Mouse (Mus musculus) erythroid progenitor cell, adult 5-6 weeks (primary cell): ENCODE data around the gene Creb1. TPM values are rescaled to one million over a fixed set of nuclear protein-coding genes. Genes with fewer than 3 reads are reported as not detected.
A peak's percentile ranks its signal among the peaks of the same experiment; 100 is the strongest.
"Not testable (repeated sequence)": the region's sequence is repeated elsewhere in the genome, so short reads cannot be mapped to it uniquely, and the experiment has no call there.

Experiments
- ATAC-seq: replicated peaks from 2 replicates; pipeline ENCODE4 v1.8.0; 2016; ENCODE audit warnings: moderate number of reproducible peaks, mild to moderate bottlenecking, moderate TSS enrichment, inconsistent platforms; ENCODE audit not compliant: poor library complexity, low FRiP score, severe bottlenecking
- total RNA-seq, 2 experiments: library from RNA; stranded (forward) in 1 of 2; stranded (reverse) in 1 of 2; fragments of 150-400 nt in 1 of 2; fragments of 186-747, 209-891 nt in 1 of 2; gene quantifications; 2 replicates each; pipeline versions ENCODE4 v1.2.3 to v1.2.4; 2015 to 2017; ENCODE audit warnings: low replicate concordance in 2 of 2

The Creb1 gene
- total RNA-seq, 2 experiments from 2014 or later: 57.8 to 61.4 TPM

DNA sequence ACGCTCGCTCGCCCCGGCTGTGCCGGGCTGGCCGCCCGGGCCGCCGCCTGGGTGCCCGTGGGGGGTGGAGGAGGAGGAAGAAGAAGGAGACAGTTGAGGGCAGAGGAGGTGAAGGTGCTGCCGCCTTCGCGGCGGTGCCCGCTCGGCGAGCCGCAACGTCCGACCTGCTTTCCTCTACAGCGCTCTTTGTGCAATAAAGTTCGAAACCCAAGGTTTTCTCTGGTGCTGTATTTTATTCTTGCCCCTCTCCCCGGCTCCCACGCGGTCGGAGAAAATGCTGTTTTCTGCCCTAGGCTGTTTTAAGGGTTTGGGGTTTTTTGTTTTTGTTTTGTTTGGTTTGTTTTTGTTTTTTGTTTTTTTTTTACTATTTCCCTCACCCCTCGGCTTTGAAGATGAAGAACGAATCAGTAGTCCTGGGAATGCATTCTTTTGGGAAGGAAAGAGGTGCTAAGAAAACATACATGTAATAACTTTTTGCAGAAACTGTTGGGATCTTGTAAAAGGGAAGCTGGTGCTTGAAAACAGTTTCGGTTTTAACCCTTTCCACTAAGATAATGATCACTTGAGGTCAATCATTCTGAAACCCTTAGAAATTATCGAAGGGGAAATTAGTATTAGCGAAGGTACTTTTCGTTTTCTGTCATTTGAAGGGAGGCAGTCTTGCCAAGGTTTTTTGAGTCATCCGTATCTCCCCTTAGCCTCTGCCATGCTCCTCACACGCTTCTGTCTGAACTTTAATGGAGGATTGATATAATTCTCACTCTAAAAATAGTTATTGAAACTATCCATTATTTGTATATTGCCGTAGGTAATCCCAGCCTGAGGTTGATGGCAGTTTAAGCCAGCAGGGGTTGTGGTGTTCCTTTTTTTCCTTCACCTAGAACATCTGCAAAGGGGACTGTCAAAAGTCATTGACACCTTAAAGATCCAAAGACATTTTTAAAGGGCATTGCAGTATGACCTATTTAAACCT is 1.3 kb downstream of the Creb1 start:
- peak; percentile 48 for ATAC-seq

GRCm38 (mm10) chr1:64538837-64539367 is 6.5 kb downstream of the Creb1 start:
- no peak for ATAC-seq

DNA sequence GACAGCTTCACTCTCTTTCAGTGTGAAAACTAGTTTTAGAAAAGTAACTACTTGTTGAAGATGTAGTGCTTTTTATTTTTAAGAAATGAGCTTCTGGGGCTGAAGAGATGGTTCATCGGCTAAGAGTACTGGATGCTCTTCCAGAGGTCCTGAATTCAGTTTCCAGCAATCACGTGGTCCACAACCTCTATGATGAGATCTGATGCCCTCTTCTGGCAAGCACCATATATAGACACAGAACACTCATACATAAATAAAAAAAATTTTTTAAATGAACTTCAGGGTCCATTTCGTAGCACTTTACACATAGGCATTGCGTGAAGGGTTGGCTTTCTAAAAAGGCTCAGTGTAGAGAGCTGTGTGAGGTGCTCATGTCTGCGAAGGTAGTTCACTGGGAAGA is 11.3 kb downstream of the Creb1 start:
- no peak for ATAC-seq

GRCm38 (mm10) chr1:64546070-64546469 is 13.6 kb downstream of the Creb1 start:
- no peak for ATAC-seq

- ATAC-seq: no peak
These were observed 16.9 kb downstream of the Creb1 start for GRCm38 (mm10) chr1:64549380-64549779.

- no peak for ATAC-seq
These were observed 19.5 kb downstream of the Creb1 start for GRCm38 (mm10) chr1:64551908-64552307.

DNA sequence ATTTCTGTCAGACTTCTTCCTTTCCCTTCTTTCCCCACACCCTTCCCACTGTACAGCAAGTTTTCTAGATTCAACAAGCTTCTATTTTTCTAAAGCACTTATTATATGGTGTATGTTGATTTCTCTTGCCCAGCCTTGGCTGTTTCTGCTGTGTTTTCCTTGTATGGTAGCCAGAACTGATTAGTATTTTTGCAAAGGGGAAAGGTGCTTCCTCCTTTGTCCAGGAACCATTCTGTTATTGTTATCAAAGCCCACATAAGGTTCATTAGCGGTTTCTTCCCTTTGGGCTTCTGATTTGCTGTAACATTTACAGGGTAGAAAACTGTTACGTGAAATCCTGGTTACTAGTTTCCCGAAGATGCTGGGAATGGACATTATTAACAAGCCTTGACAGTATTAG is 27.7 kb downstream of the Creb1 start:
- no peak for ATAC-seq

- ATAC-seq: no peak
These were observed 35.8 kb downstream of the Creb1 start for GRCm38 (mm10) chr1:64568206-64568605.

DNA sequence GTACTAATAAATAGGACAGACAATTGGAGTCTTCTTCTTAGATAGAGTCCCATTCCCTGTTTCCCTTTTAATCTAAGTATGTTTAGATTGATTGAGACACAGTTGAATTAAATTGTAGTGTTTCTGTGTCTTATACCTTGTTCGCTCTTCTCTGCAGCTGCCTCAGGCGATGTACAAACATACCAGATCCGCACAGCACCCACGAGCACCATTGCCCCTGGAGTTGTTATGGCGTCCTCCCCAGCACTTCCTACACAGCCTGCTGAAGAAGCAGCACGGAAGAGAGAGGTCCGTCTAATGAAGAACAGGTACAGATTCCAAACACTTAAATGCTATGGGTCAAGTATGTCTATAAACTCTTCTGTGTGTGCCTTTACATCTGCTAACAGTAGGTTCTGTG is 43.6 kb downstream of the Creb1 start:
- no peak for ATAC-seq

DNA sequence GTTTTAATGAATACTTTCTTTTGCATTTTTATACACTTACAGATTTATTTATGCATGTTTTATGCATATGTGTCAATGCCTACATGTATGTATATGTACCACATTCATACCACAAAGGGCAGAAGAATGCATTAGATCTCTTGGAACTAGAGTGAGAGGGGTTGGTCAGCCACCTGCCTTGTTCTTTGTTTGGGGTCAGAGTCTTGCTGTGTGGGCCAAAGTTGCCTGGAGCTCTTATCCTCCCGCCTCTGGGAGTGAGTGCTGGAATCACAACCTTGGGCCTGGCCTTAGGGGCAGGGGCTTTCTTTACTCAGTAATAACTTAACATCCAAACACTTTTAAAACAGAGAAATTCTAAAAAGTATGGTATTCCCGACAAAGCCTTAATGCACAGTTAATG is 44.3 kb downstream of the Creb1 start:
- ATAC-seq: no peak

DNA sequence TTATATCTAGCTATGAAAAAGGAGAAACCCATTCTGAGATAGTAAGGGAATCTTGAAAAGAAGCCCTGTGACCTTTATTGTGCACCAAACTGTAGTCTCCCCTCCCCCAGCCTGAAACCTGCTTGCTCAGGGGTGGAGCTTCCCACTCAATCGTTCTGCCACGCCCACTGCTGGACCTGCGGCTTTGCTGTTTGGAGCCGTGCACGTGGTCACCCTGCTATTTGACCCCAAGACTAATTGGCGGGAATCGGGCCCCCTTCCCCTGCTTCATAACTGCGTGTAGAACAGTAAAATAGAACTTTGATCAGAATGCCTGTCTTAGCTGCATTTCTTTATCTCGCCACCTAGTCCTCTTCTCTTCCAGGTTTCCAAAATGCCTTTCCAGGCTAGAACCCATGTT is 45.5 kb downstream of the Creb1 start:
- ATAC-seq: not testable (repeated sequence)

GRCm38 (mm10) chr1:64578801-64579200 is 46.4 kb downstream of the Creb1 start:
- ATAC-seq: no peak

- no peak for ATAC-seq
These were observed 66.5 kb downstream of the Creb1 start for GRCm38 (mm10) chr1:64598926-64599325.

DNA sequence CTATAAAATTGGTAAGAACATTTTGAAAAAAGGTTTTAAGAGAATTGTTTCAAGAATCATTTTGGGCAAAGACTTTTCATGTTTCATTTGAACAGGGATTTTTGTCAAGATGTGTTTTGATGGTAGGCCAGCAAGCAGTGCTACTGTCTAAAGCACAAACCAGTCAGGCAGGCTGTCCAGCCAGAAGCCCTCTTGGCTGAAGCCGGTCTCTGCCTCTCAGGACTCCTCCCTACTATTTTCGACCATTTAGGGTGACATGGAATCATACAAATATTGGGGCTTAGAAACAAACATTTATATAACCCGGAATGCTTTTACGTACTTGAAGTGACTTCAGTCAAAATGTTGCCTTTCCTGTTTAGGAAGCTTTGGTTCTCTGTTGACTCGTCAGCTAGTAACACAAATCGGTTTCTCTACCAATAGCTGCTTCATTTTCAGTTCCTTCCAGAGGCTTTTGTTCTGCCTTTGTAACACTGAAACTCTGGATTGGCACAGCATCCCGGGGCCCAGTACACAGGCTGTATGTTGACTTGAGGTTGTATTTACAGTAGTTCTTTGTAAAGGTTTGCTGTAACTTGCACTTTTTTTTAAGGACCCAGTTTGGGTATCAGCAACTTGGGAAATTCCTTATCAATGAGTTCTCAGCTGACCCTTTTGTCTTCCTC is 68.1 kb downstream of the Creb1 start:
- ATAC-seq: no peak

DNA sequence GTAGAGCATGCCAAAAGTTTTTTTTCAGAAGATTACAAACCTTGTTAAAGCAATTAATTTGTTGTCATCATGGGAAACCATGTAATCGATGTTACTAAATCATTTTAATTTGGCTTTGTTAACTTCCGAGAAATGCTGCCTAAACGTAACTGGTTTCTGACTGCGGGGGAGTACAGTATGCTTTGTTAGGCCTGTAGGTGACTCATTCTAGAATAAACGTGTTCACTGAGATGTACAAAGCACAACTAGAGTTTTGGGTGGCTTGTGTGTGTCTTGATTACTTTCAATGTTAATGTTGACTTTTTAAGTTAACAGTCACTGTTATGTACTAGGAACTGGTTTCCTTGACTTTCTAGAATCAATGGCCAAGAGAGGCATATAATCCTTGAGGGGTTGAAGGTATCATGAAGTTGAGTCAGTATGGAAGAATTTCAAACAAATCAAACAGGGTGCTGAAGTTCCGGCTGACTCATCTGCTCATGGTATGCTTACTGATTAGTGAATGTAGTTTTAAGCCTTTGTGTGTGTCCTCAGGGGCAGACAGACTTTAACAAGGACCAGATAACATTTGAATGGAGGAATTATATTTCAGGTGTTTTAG is 68.9 kb downstream of the Creb1 start:
- ATAC-seq: no peak

DNA sequence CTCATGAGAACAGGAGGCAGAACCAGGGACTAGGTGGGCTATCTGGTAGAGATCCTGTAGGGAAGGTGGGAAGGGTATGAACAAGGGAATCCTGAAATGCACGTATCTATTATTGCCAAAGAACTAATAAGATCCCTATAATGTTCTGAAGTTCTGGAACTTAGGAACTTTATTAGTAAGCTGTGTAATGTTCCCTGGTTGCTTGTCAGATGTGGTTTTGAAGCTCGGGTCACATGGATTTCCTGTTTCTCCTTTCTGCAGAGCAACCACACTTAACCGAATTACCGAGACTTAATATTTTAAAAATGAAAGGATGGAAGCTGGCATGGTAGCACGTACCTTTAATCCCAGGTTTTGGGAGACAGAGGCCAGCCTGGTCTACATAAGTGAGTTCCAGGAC is 70.9 kb downstream of the Creb1 start:
- no peak for ATAC-seq

DNA sequence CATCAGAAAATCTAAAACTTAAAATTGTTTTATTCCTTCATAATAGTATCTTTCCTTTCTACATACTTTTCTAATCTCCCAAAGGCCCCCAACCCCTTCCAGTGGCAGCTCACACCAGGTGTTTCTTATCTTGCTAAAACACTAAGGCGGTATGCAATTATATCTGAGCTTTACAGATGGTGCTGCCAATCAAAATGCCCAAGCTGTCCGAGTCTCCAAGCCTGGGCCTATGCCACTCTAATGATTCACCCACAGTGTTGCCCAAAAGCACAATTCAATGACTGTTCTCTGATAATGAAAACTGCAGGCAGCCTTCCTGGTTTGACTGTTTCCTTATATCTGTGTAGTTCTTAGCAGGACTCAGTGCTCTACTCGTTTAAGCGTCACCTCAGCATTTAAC is 76.7 kb downstream of the Creb1 start:
- ATAC-seq: peak; percentile 78

DNA sequence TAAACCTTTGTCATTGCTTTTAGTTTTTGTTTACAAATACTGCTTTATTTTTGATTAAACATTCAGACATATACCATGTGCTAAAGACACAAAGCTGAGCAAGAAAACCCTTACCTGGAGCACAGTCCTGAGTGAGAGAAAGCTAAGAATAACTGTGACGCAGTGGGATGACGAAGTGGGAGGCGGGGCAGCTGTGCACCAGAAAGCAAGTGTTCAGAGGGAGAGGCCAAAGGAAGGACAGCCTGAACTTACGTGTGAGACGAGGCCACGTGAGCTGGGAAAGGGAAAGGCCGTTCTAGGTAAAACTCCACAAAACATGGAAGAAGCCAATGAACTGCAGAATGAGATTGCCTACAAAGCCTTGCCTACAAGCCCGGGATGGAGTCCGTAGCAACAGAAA is 77.5 kb downstream of the Creb1 start:
- no peak for ATAC-seq

DNA sequence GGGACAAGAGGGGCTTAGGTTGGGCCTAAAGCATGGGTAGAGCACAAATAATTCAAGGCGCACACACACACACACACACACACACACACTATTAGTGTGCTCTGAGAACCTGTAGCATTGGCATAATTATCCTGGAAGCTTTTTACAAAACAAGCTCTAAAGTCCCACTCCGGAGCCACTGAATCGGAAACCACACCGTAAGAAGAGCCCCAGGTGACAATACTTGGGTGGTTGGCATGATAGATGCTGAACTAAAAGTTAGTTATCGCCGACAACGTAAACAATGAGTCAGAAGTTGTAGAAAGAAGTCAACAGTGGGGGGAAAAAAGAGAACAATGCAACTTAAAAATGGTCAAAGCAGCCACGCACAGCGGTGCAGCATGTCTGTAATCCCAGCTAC is 81.9 kb downstream of the Creb1 start:
- ATAC-seq: no peak

DNA sequence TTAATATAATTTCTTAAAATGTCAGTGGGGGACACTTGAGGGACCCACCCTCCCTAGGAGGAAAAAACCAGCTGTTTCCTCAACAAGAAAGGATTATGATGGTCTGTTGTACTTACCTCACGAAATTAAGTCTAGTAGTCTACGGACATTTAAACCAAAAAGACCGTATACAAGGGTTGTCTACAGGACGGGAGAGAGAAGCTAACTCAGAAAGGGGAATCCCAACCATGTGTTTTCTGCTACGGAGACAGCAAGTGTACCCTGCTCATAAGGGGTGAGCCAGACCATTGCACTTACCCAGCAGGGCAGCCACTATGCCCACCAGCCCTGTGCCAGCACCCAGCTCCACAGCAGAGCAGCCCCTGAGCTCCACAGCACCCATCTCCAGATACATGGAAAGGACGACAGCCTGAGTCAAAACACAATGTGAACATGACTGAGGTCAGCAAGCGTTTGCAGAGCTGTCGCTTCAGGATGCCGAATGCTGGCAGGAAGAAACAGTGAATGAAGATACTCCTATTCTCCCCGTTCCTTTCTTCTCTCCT is 82.4 kb downstream of the Creb1 start:
- ATAC-seq: no peak
